Mouse (Mus musculus) ovary, postnatal 14 days (tissue): ENCODE results near the gene Acta1.

Experiments used
- DNase-seq: peaks from one replicate; pipeline ENCODE4 v3.0.0; 2022; ENCODE audit warnings: low spot score

The Acta1 gene

DNA sequence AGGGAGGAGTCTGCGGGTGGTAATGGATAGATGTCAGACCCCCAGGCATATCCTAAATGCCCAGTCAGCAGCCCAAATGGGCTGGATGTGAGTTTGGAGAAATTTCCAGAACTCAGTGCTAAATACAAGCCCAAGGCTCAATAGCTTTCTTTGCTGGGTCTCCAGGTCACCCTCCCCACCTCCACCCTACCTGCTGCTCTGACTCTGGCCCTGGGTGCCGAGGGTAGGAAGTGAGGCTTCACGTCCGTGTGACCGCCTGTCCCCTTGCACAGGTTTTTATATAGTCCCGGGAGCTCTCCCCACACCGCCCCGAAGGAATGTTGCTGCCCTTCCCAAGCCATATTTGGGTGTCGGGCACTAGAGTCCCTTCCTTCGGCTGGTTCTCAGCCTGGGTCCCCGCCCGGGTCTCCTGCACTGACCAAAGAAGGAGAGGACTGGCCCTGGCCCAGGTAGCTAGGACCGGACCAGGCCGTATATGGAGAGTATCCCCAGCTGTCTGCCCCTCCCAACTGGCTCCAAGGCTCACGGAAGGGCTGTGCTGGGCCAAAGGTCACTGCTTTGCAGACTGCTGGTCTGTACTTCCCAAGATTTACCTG is at the start of gene Acta1:
Gene Acta1 (minus strand): TSS at position 250 of the 596 bp plus-strand sequence.
- no peak for DNase-seq

- no peak for DNase-seq
These were observed 34.5 kb upstream of the Acta1 start for GRCm38 (mm10) chr8:123929026-123929425.

- no peak for DNase-seq
These were observed 31.1 kb upstream of the Acta1 start for GRCm38 (mm10) chr8:123925671-123926070.

DNA sequence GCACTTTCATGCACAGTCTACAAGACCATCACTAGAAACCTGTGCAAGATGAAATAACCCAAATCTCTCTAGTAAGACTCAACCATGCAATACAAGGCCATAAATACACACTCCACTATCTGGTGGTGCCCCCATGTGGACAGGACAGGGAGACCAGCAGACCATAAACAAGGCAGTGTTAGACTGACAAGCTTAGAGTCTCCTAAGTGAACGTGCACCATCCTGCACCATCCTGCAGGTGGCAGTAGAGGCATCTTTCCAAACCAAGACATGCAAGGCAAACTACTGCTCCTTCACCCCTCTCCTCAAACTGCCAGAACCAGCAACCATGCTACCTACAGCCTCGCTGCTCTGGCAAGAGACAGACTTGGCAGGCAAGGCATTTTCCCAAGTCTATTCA is 30.2 kb upstream of the Acta1 start:
- peak; percentile 73 for DNase-seq

GRCm38 (mm10) chr8:123914635-123915034 is 20.1 kb upstream of the Acta1 start:
- DNase-seq, result no peak

- no peak for DNase-seq
These were observed 17.7 kb upstream of the Acta1 start for GRCm38 (mm10) chr8:123912265-123912664.

DNA sequence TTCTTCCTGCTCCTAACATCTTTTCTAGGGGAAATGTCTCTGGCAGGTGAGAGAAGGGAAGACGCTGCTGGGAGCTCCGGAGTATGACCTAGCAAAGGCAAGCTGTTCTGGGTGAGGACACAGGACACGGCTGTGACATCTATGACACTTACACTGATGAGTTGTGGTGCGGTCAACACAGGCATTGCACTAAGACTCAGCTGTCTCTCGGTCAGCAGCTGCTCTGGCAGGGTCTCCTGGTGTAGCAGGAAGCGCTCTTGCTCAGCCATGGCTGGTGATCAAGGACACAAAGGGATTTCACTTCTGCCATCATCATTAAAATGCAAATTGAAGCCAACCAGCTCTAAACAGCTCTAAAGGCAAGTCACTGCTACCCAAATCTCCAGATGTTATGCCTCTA is 13.1 kb upstream of the Acta1 start:
- no peak for DNase-seq

GRCm38 (mm10) chr8:123902653-123903052 is 8.1 kb upstream of the Acta1 start:
- no peak for DNase-seq

DNA sequence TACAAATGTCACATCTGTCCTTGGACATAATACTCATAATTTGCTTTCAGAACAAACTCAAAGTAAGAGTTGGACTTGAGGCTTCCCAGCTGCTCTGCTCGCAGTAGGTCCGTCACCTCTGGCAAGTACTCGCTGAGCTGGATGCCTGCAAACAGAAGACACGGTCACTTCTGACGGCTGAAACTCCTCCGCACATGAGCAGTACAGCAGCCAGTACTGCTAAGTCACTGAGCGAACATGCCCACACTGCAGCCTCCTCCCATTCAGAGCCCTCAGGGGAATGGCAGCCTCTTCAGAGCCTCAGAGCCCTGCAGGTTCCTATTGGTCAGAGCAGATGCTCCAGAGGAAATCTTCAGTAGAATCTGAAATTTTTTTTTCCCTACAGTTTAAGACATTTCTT is 4.8 kb upstream of the Acta1 start:
- DNase-seq, result no peak

GRCm38 (mm10) chr8:123898576-123898975 is 4.0 kb upstream of the Acta1 start:
- DNase-seq, result no peak

GRCm38 (mm10) chr8:123896774-123897173 is 2.2 kb upstream of the Acta1 start:
- no peak for DNase-seq

GRCm38 (mm10) chr8:123896366-123896761 is 1.8 kb upstream of the Acta1 start:
- no peak for DNase-seq

GRCm38 (mm10) chr8:123895680-123896365 is 1.3 kb upstream of the Acta1 start:
- no peak for DNase-seq

GRCm38 (mm10) chr8:123895230-123895629 is 679 bp upstream of the Acta1 start:
- no peak for DNase-seq

GRCm38 (mm10) chr8:123893413-123893812 is 1.1 kb downstream of the Acta1 start:
- no peak for DNase-seq

DNA sequence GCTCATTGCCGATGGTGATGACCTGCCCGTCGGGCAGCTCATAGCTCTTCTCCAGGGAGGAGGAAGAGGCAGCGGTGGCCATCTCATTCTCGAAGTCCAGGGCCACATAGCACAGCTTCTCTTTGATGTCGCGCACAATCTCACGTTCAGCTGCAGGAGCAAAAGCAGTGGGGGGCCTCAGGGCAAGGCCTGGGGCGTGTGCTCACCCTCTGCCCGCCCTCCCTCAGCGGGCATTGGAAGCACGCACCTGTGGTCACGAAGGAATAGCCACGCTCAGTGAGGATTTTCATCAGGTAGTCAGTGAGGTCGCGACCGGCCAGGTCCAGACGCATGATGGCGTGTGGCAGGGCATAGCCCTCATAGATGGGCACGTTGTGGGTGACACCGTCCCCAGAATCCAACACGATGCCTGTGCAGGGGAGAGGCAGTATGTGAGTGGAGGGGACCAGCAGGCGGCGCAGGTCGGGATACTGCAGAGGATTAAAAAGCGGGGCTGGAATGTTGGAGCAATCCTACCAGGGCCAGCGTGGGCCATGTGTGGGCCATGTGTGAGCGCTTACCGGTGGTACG is 1.9 kb downstream of the Acta1 start:
- DNase-seq, result no peak

GRCm38 (mm10) chr8:123891883-123892585 is 2.5 kb downstream of the Acta1 start:
- no peak for DNase-seq

GRCm38 (mm10) chr8:123891271-123891670 is 3.3 kb downstream of the Acta1 start:
- DNase-seq, result peak; percentile 56

GRCm38 (mm10) chr8:123889797-123890196 is 4.8 kb downstream of the Acta1 start:
- no peak for DNase-seq

DNA sequence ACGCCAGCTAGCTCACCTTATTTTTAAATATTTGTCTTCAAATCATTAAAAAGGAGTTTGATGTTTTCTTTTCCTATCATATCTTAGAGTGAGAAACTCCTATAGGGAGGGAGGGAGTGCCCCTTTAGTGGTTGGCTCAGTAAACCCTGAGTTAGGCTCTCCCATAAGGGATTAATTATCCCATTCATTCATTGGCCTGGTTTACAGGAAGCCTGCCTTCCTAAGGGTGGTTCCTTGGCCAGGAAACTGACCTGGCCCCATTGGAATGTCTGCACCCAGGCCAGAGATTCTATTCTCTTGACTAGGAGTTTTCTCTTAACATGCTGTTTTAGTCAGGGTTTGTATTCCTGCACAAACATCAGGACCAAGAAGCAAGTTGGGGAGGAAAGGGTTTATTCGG is 6.6 kb downstream of the Acta1 start:
- no peak for DNase-seq

GRCm38 (mm10) chr8:123887163-123887562 is 7.4 kb downstream of the Acta1 start:
- DNase-seq, result no peak

- DNase-seq, result no peak
These were observed 9.6 kb downstream of the Acta1 start for GRCm38 (mm10) chr8:123884721-123885565.
